Mouse (Mus musculus): ENCODE measurements around the gene Cox8c. TPM values are rescaled to one million over a fixed set of nuclear protein-coding genes. Genes with fewer than 3 reads are reported as not detected.

Cox8c gene
- not detected for total RNA-seq (2021)
- not detected in 2 replicates for polyA plus RNA-seq (2012; rRNA removed)
- long read RNA-seq, result 0 reads

DNA sequence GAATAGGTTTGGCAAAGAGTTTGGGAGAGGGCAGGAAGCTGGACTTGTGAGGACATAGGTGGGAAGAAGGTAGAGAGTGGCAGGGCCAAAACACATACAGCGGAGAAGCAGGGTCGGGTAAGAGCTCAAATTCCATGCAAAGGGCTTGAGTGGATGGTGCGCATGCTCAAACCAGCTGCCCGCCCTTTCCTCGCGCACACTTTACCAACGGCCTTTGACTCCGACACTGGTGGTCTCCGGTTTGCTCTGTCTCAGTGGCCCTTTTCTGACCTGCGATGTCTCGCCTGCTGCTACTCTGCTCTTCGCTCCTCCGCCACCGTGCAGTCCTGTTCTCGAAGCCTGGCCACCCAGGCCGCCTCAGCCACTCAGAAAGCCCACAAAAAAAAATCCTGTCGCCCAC, at the start of gene Cox8c:
Gene Cox8c, plus strand, starts transcription at position 226 of the 400 bp plus-strand sequence.
- no peak within 1 kb of the TSS for H3K27ac ChIP-seq
- TF ChIP-seq CTCF (IDR thresholded peaks at IDR 0.05) (no peak), EP300 (IDR thresholded peaks at IDR 0.05; ENCODE audit: insufficient read depth, low read depth, low read length) (no peak), POLR2A (IDR thresholded peaks at IDR 0.05; ENCODE audit: insufficient read depth, low read depth, low read length) (no peak)
- no peak within 1 kb of the TSS for H3K4me3 ChIP-seq
- no peaks in the 10 kb centered on the region for H3K4me1 ChIP-seq (ENCODE audit: control insufficient read depth, insufficient read depth, low read length)
- 88% methylated on average over 17 of the region's 17 CpGs for WGBS
- H3K79me2 ChIP-seq (replicated peaks; ENCODE audit: control insufficient read depth, insufficient read depth, low read length), result no peaks in the 10 kb centered on the region
- intact Hi-C loops (cut with DNase I), result no loop called here
- H3K36me3 ChIP-seq (ENCODE audit: control insufficient read depth, insufficient read depth, low read length), result no peaks in the 10 kb centered on the region
- no peak for DNase-seq
- no peaks in the 10 kb centered on the region for H3K27me3 ChIP-seq (ENCODE audit: control insufficient read depth, insufficient read depth, low read length)
- no peak within 1 kb of the TSS for H3K9ac ChIP-seq (ENCODE audit: low read depth, low read length)

DNA sequence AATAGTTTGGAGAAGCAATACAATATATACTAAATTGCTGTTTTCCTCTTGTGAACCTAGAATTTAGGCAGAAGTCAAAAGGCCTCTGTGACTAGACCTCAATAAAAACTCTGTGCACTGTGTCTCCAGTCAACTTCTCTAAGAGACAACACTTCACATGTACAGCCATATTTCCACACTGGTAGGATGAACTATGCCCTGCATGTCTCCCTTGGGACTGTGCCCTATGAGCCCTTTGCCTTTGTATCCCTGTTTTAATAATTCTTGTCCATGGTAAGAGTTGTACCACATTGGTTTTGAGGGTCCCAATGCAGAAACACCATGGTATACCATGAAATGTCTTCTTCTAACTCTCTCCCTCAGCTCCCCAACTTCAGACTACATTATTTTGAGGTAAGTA, 38.3 kb upstream of the Cox8c start:
- Histone ChIP-seq H3K36me3 (ENCODE audit: control insufficient read depth, insufficient read depth, low read length) (peaks cover 7% of the 10 kb centered on the region; the same call in 1 of the 2 replicates), H3K4me3 (no peak overlapping the region), H3K79me2 (replicated peaks; ENCODE audit: control insufficient read depth, insufficient read depth, low read length) (peaks cover 4% of the 10 kb centered on the region; the same call in 1 of the 2 replicates), H3K4me1 (ENCODE audit: control insufficient read depth, insufficient read depth, low read length) (peaks cover 2% of the 10 kb centered on the region), H3K9ac (ENCODE audit: low read depth, low read length) (no peak overlapping the region), H3K27me3 (ENCODE audit: control insufficient read depth, insufficient read depth, low read length) (no peaks in the 10 kb centered on the region), H3K27ac (no peak overlapping the region)
- no peak for DNase-seq
- TF ChIP-seq EP300 (IDR thresholded peaks at IDR 0.05; ENCODE audit: insufficient read depth, low read depth, low read length) (no peak), CTCF (IDR thresholded peaks at IDR 0.05) (no peak), POLR2A (IDR thresholded peaks at IDR 0.05; ENCODE audit: insufficient read depth, low read depth, low read length) (no peak)
- intact Hi-C loops (cut with DNase I), result no loop called here

- H3K4me3 ChIP-seq, result no peak overlapping the region
- no peak overlapping the region for H3K9ac ChIP-seq (ENCODE audit: low read depth, low read length)
- H3K27ac ChIP-seq, result no peak overlapping the region
- peaks cover under 1% of the 10 kb centered on the region; the same call in 1 of the 2 replicates for H3K4me1 ChIP-seq (ENCODE audit: control insufficient read depth, insufficient read depth, low read length)
- 0 out of 2 replicates have a peak, but pooled peaks cover 2% of the 10 kb centered on the region for H3K79me2 ChIP-seq (replicated peaks; ENCODE audit: control insufficient read depth, insufficient read depth, low read length)
- peaks cover 7% of the 10 kb centered on the region for H3K36me3 ChIP-seq (ENCODE audit: control insufficient read depth, insufficient read depth, low read length)
- 83% methylated on average over 2 of the region's 2 CpGs for WGBS
- DNase-seq, result no peak
- intact Hi-C loops (cut with DNase I), result loop anchor here (5.0 kb wide), 1 partner anchor 53 kb away; no protein-coding TSS in a partner anchor
- H3K27me3 ChIP-seq (ENCODE audit: control insufficient read depth, insufficient read depth, low read length), result no peaks in the 10 kb centered on the region
- TF ChIP-seq POLR2A (IDR thresholded peaks at IDR 0.05; ENCODE audit: insufficient read depth, low read depth, low read length) (no peak), EP300 (IDR thresholded peaks at IDR 0.05; ENCODE audit: insufficient read depth, low read depth, low read length) (no peak), CTCF (IDR thresholded peaks at IDR 0.05) (no peak)
Observed at GRCm38 (mm10) chr12:102869802-102870201, 29.3 kb upstream of the Cox8c start.

DNA sequence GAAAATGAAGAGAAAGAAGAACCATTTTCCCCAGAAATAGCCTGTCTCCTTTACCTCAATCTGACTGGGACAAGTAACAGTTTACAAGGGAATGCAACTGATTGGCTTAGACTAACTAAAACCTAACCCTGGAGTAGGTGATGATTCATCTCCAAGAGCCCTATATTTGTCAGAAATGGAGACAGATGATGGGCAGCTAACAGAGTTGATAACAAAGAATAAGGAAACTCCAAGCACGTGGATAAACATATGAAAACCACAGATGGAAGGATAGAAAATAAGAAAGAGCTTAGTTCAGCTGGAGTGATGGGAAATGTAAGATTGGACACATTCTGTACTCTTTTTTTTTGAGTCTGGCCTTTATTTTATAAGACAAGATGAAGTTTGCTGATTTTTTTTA, 28.6 kb upstream of the Cox8c start:
- intact Hi-C loops (cut with DNase I), result loop anchor here (5.0 kb wide), 1 partner anchor 53 kb away; no protein-coding TSS in a partner anchor
- H3K36me3 ChIP-seq (ENCODE audit: control insufficient read depth, insufficient read depth, low read length), result peaks cover 8% of the 10 kb centered on the region
- H3K79me2 ChIP-seq (replicated peaks; ENCODE audit: control insufficient read depth, insufficient read depth, low read length), result no peaks in the 10 kb centered on the region
- H3K4me1 ChIP-seq (ENCODE audit: control insufficient read depth, insufficient read depth, low read length), result no peaks in the 10 kb centered on the region; the same call in 1 of the 2 replicates
- H3K27ac ChIP-seq, result no peak overlapping the region
- no peak for TF ChIP-seq EP300 (IDR thresholded peaks at IDR 0.05; ENCODE audit: insufficient read depth, low read depth, low read length)
- no peak for TF ChIP-seq POLR2A (IDR thresholded peaks at IDR 0.05; ENCODE audit: insufficient read depth, low read depth, low read length)
- no peak for TF ChIP-seq CTCF (IDR thresholded peaks at IDR 0.05)
- DNase-seq, result no peak
- no peaks in the 10 kb centered on the region for H3K27me3 ChIP-seq (ENCODE audit: control insufficient read depth, insufficient read depth, low read length)
- WGBS, result 46% methylated on average over 1 of the region's 1 CpGs
- H3K9ac ChIP-seq (ENCODE audit: low read depth, low read length), result no peak overlapping the region
- no peak overlapping the region for H3K4me3 ChIP-seq

- intact Hi-C loops (cut with DNase I), result loop anchor here (5.0 kb wide), 3 partner anchors 120 to 175 kb away; partner anchors contain the start of genes Gm20604, Gm28051, Gon7 and Itpk1
- Histone ChIP-seq H3K4me3 (peak overlapping the region; percentile 91), H3K27ac (peak overlapping the region; percentile 78), H3K79me2 (replicated peaks; ENCODE audit: control insufficient read depth, insufficient read depth, low read length) (no peaks in the 10 kb centered on the region), H3K4me1 (ENCODE audit: control insufficient read depth, insufficient read depth, low read length) (peaks cover 4% of the 10 kb centered on the region), H3K36me3 (ENCODE audit: control insufficient read depth, insufficient read depth, low read length) (peaks cover 13% of the 10 kb centered on the region), H3K27me3 (ENCODE audit: control insufficient read depth, insufficient read depth, low read length) (no peaks in the 10 kb centered on the region), H3K9ac (ENCODE audit: low read depth, low read length) (peak overlapping the region; percentile 99)
- WGBS, result under 1% methylated on average over 57 of the region's 70 CpGs
- peak in 1 of 2 experiments; percentile 63 for DNase-seq
- no peak for TF ChIP-seq POLR2A (IDR thresholded peaks at IDR 0.05; ENCODE audit: insufficient read depth, low read depth, low read length)
- peak; percentile 5; the same call in 1 of the 2 replicates for TF ChIP-seq CTCF (IDR thresholded peaks at IDR 0.05)
- no peak for TF ChIP-seq EP300 (IDR thresholded peaks at IDR 0.05; ENCODE audit: insufficient read depth, low read depth, low read length)
Observed at GRCm38 (mm10) chr12:102877301-102878030, 21.6 kb upstream of the Cox8c start.
